Mouse (Mus musculus) MEL (cell line): ENCODE data around the gene Pno1. TPM values are rescaled to one million over a fixed set of nuclear protein-coding genes. Genes with fewer than 3 reads are reported as not detected.
A peak's percentile ranks its signal among the peaks of the same experiment; 100 is the strongest.
"Not testable (repeated sequence)": the region's sequence is repeated elsewhere in the genome, so short reads cannot be mapped to it uniquely, and the experiment has no call there.

Experiments used
- DNase-seq: peaks from one replicate; pipeline ENCODE4 v3.0.0; 2011; ENCODE audit warnings: low read depth, low spot score
- H3K27ac ChIP-seq: 2 replicates; pipeline ENCODE4 v1.5.1; 2012; ENCODE audit warnings: low read depth, mild to moderate bottlenecking, control low read depth, low read length, moderate library complexity; ENCODE audit not compliant: control insufficient read depth
- H3K27me3 ChIP-seq, 2 experiments: fragments of 150-350 bp in 1 of 2; sonication (generic) in 1 of 2; 2 replicates each; pipeline ENCODE4 v1.6.1; 2012; ENCODE audit warnings: low read length in 2 of 2, mild to moderate bottlenecking in 2 of 2, improper control_type of control experiment in 1 of 2, moderate library complexity in 1 of 2; ENCODE audit not compliant: insufficient read depth in 2 of 2, control insufficient read depth in 1 of 2
- H3K36me3 ChIP-seq, 2 experiments: 2 replicates each; pipeline ENCODE4 v1.6.1; 2012 to 2014; ENCODE audit warnings: low read length in 2 of 2, improper control_type of control experiment in 1 of 2, inconsistent platforms in 1 of 2, mild to moderate bottlenecking in 1 of 2; ENCODE audit not compliant: insufficient read depth in 2 of 2, control insufficient read depth in 1 of 2
- H3K4me1 ChIP-seq, 2 experiments: fragments of 150-350 bp in 1 of 2; sonication (generic) in 1 of 2; 2 replicates each; pipeline ENCODE4 v1.6.1; 2012; ENCODE audit warnings: low read length in 2 of 2, improper control_type of control experiment in 1 of 2, mild to moderate bottlenecking in 1 of 2; ENCODE audit not compliant: insufficient read depth in 2 of 2, control insufficient read depth in 1 of 2
- H3K4me3 ChIP-seq, 2 experiments: fragments of 150-350 bp in 1 of 2; sonication (generic) in 1 of 2; 2 replicates each; pipeline ENCODE4 v1.5.1; 2012; ENCODE audit warnings: low read depth in 2 of 2, low read length in 2 of 2, mild to moderate bottlenecking in 2 of 2, moderate library complexity in 2 of 2, control low read depth in 1 of 2, improper control_type of control experiment in 1 of 2; ENCODE audit not compliant: control insufficient read depth in 1 of 2, insufficient read depth in 1 of 2
- H3K79me2 ChIP-seq: 2 replicates; pipeline ENCODE4 v1.6.1; 2012; ENCODE audit warnings: mild to moderate bottlenecking, low read length, moderate library complexity; ENCODE audit not compliant: control insufficient read depth, poor library complexity, insufficient read depth
- H3K9ac ChIP-seq: 2 replicates; pipeline ENCODE4 v1.6.1; 2012; ENCODE audit warnings: low read depth, mild to moderate bottlenecking, control low read depth, low read length, moderate library complexity; ENCODE audit not compliant: control insufficient read depth, poor library complexity, severe bottlenecking
- H3K9me3 ChIP-seq: fragments of 150-350 bp; sonication (generic); replicated peaks from 2 replicates; pipeline ENCODE4 v1.6.1; 2012; ENCODE audit warnings: mild to moderate bottlenecking, low read length, improper control_type of control experiment, moderate library complexity; ENCODE audit not compliant: insufficient read depth
- BHLHE40 ChIP-seq: IDR thresholded peaks from 2 replicates; pipeline ENCODE4 v1.6.1; 2012; ENCODE audit warnings: low read depth, mild to moderate bottlenecking, inconsistent platforms, low read length, improper control_type of control experiment, borderline replicate concordance
- CTCF ChIP-seq, 3 experiments: IDR thresholded peaks in 2 of 3; conservative IDR thresholded peaks in 1 of 3; 2 replicates each; pipeline ENCODE4 v1.5.1; 2011 to 2012; ENCODE audit warnings: low read length in 3 of 3, low read depth in 2 of 3, mild to moderate bottlenecking in 2 of 3, improper control_type of control experiment in 1 of 3, inconsistent platforms in 1 of 3, mixed read lengths in 1 of 3, moderate library complexity in 1 of 3; ENCODE audit not compliant: control insufficient read depth in 1 of 3, insufficient read depth in 1 of 3, poor library complexity in 1 of 3, severe bottlenecking in 1 of 3
- E2F4 ChIP-seq: IDR thresholded peaks from 2 replicates; pipeline ENCODE4 v1.6.1; 2011; ENCODE audit warnings: low read depth, low read length, improper control_type of control experiment, borderline replicate concordance
- EP300 ChIP-seq, 2 experiments: IDR thresholded peaks; 2 replicates each; pipeline ENCODE4 v1.6.1; 2011; ENCODE audit warnings: improper control_type of control experiment in 2 of 2, low read length in 2 of 2, low read depth in 1 of 2, mild to moderate bottlenecking in 1 of 2
- ETS1 ChIP-seq: IDR thresholded peaks from 2 replicates; pipeline ENCODE4 v1.6.1; 2012; ENCODE audit warnings: low read depth, mild to moderate bottlenecking, inconsistent platforms, low read length, improper control_type of control experiment, moderate library complexity
- GATA1 ChIP-seq: IDR thresholded peaks from 2 replicates; pipeline ENCODE4 v1.6.1; 2011; ENCODE audit warnings: low read depth, low read length, improper control_type of control experiment
- HCFC1 ChIP-seq: IDR thresholded peaks from 2 replicates; pipeline ENCODE4 v1.6.1; 2012; ENCODE audit warnings: low read depth, mild to moderate bottlenecking, inconsistent platforms, low read length, improper control_type of control experiment, moderate library complexity
- KAT2A ChIP-seq: conservative IDR thresholded peaks from 2 replicates; pipeline ENCODE4 v1.6.1; 2012; ENCODE audit warnings: low read depth, low read length, improper control_type of control experiment, inconsistent platforms
- MAX ChIP-seq: IDR thresholded peaks from 2 replicates; pipeline ENCODE4 v1.6.1; 2011; ENCODE audit warnings: low read length, improper control_type of control experiment
- MAZ ChIP-seq: IDR thresholded peaks from 2 replicates; pipeline ENCODE4 v1.6.1; 2012; ENCODE audit warnings: low read depth, mild to moderate bottlenecking, inconsistent platforms, low read length, improper control_type of control experiment
- MXI1 ChIP-seq: IDR thresholded peaks from 2 replicates; pipeline ENCODE4 v1.6.1; 2011; ENCODE audit warnings: mild to moderate bottlenecking, low read depth, low read length, improper control_type of control experiment
- MYB ChIP-seq: IDR thresholded peaks from 2 replicates; pipeline ENCODE4 v1.6.1; 2011; ENCODE audit warnings: mild to moderate bottlenecking, low read depth, low read length, improper control_type of control experiment
- MYC ChIP-seq: IDR thresholded peaks from 2 replicates; pipeline ENCODE4 v1.6.1; 2011; ENCODE audit warnings: low read depth, mild to moderate bottlenecking, low read length, improper control_type of control experiment, moderate library complexity
- NELFE ChIP-seq: IDR thresholded peaks from 2 replicates; pipeline ENCODE4 v1.6.1; 2011; ENCODE audit warnings: low read depth, low read length, improper control_type of control experiment
- NRF1 ChIP-seq: IDR thresholded peaks from 2 replicates; pipeline ENCODE4 v1.6.1; 2014; ENCODE audit warnings: low read depth, mild to moderate bottlenecking, inconsistent platforms, low read length, improper control_type of control experiment, moderate library complexity; ENCODE audit not compliant: poor library complexity, insufficient read depth, severe bottlenecking
- POLR2AphosphoS2 ChIP-seq: IDR thresholded peaks from 2 replicates; pipeline ENCODE4 v1.6.1; 2011; ENCODE audit warnings: low read length, improper control_type of control experiment
- POLR2AphosphoS5 ChIP-seq: IDR thresholded peaks from 2 replicates; pipeline ENCODE4 v1.6.1; 2012; ENCODE audit warnings: low read depth, borderline replicate concordance, mild to moderate bottlenecking, inconsistent platforms, low read length, moderate library complexity, mixed read lengths
- SMC3 ChIP-seq: IDR thresholded peaks from 2 replicates; pipeline ENCODE4 v1.6.1; 2011; ENCODE audit warnings: low read depth, low read length, improper control_type of control experiment
- TAL1 ChIP-seq: IDR thresholded peaks from 2 replicates; pipeline ENCODE4 v1.6.1; 2012; ENCODE audit warnings: mild to moderate bottlenecking, inconsistent platforms, low read length, moderate library complexity, mixed read lengths
- TBP ChIP-seq: IDR thresholded peaks from 2 replicates; pipeline ENCODE4 v1.8.0; 2011; ENCODE audit warnings: low read depth, low read length, improper control_type of control experiment
- USF1 ChIP-seq: IDR thresholded peaks from 2 replicates; pipeline ENCODE4 v1.6.1; 2014; ENCODE audit warnings: low read depth, mild to moderate bottlenecking, inconsistent platforms, low read length, improper control_type of control experiment, moderate library complexity
- USF2 ChIP-seq, 2 experiments: IDR thresholded peaks; 2 replicates each; pipeline ENCODE4 v1.6.1; 2011 to 2012; ENCODE audit warnings: improper control_type of control experiment in 2 of 2, low read length in 2 of 2, borderline replicate concordance in 1 of 2, inconsistent platforms in 1 of 2, low read depth in 1 of 2, mild to moderate bottlenecking in 1 of 2; ENCODE audit not compliant: insufficient read depth in 1 of 2
- ZC3H11A ChIP-seq: IDR thresholded peaks from 2 replicates; pipeline ENCODE4 v1.6.1; 2012; ENCODE audit warnings: low read depth, mild to moderate bottlenecking, inconsistent platforms, low read length, improper control_type of control experiment
- ZNF384 ChIP-seq: IDR thresholded peaks from 2 replicates; pipeline ENCODE4 v1.6.1; 2012; ENCODE audit warnings: low read depth, mild to moderate bottlenecking, inconsistent platforms, low read length, improper control_type of control experiment
- polyA plus RNA-seq, 2 experiments: library from polyadenylated mRNA; stranded (reverse) in 1 of 2; unstranded in 1 of 2; fragments of >175 nt in 1 of 2; fragments of >200 nt in 1 of 2; gene quantifications; 2 replicates each; pipeline versions ENCODE4 v1.2.1 to v1.2.4; 2012; ENCODE audit warnings: low replicate concordance in 2 of 2, low read depth in 1 of 2; ENCODE audit not compliant: insufficient read length in 2 of 2, insufficient read depth in 1 of 2, missing spikeins in 1 of 2
- total RNA-seq: library from RNA; depleted of rRNA; stranded (reverse); fragments of 300-350 nt; gene quantifications from 2 replicates; pipeline ENCODE4 v1.2.3, GENCODE M21; 2012

Pno1 gene
- total and polyA plus RNA-seq, 3 experiments: 64.4 to 1,147 (median 121) TPM

GRCm38 (mm10) chr11:17248715-17249114 lies 37.3 kb upstream of the Pno1 start:
- H3K79me2 ChIP-seq: no peaks in the 10 kb centered on the region
- no peak overlapping the region for H3K27ac ChIP-seq
- TF ChIP-seq MYC: 0 out of 2 replicates have a peak, but pooled peaks have one; percentile 41
- no peak for TF ChIP-seq USF2 (IDR thresholded peaks at IDR 0.05; ENCODE audit: borderline replicate concordance in 1 of 2, insufficient read depth in 1 of 2, low read depth in 1 of 2, low read length in 2 of 2)
- peak in 1 of 2 experiments; percentile 58; a peak in 2 of 4 replicates for TF ChIP-seq EP300 (IDR thresholded peaks at IDR 0.05; ENCODE audit: low read depth in 1 of 2, low read length in 2 of 2)
- peak; percentile 53 for TF ChIP-seq GATA1
- DNase-seq: peak; percentile 52
- H3K4me1 ChIP-seq: peaks cover 4 to 12% of the 10 kb centered on the region in 2 experiments
- no peaks in the 10 kb centered on the region for H3K27me3 ChIP-seq
- H3K9me3 ChIP-seq: no peaks in the 10 kb centered on the region
- H3K9ac ChIP-seq: no peak overlapping the region
- peaks cover 0 to 10% of the 10 kb centered on the region in 2 experiments; a peak in 2 of 4 replicates for H3K36me3 ChIP-seq
- H3K4me3 ChIP-seq: no peak overlapping the region

DNA sequence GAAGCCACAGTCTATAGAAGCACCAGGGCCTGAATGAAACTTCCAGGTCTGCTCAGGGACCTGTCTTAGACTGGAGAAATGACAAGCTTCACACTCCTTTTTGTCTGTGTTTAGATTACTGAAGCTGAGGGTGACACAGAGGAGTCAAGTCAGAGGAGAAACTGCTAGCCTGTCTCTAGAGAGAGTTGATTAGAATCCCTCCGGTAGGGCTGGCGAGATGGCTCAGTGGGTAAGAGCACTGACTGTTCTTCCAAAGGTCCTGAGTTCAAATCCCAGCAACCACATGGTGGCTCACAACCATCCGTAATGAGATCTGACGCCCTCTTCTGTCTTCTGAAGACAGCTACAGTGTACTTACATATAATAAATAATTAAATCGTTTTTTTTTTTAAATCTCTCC lies 27.2 kb upstream of the Pno1 start:
- H3K9ac ChIP-seq, H3K4me3 ChIP-seq, DNase-seq, H3K27me3 ChIP-seq, H3K9me3 ChIP-seq, H3K79me2 ChIP-seq, H3K27ac ChIP-seq: not testable (repeated sequence)
- Histone ChIP-seq H3K4me1 (peaks cover 23 to 29% of the 10 kb centered on the region in 2 experiments), H3K36me3 (peaks cover 4 to 33% of the 10 kb centered on the region in 2 experiments)
- TF ChIP-seq TBP: peak; percentile 78

- no peak overlapping the region for H3K4me3 ChIP-seq
- no peaks in the 10 kb centered on the region for H3K79me2 ChIP-seq
- no peak overlapping the region for H3K9ac ChIP-seq
- no peaks in the 10 kb centered on the region for H3K27me3 ChIP-seq
- H3K4me1 ChIP-seq: peaks cover 23 to 29% of the 10 kb centered on the region in 2 experiments
- peak; percentile 84 for DNase-seq
- H3K36me3 ChIP-seq: peaks cover 8 to 40% of the 10 kb centered on the region in 2 experiments
- H3K9me3 ChIP-seq: no peaks in the 10 kb centered on the region
- H3K27ac ChIP-seq: peak overlapping the region; percentile 67
- 0 out of 2 replicates have a peak, but pooled peaks have one; percentile 35 for TF ChIP-seq BHLHE40
- TF ChIP-seq GATA1: peak; percentile 88
- no peak for TF ChIP-seq ZC3H11A
- TF ChIP-seq E2F4: 0 out of 2 replicates have a peak, but pooled peaks have one; percentile 41
- peak; percentile 31; the same call in 1 of the 2 replicates for TF ChIP-seq POLR2AphosphoS2
- TF ChIP-seq NRF1: no peak
- peak; percentile 87 for TF ChIP-seq TAL1
- no peak for TF ChIP-seq SMC3
- TF ChIP-seq EP300 (IDR thresholded peaks at IDR 0.05; ENCODE audit: low read depth in 1 of 2, low read length in 2 of 2): peak; percentile 95 to 96
- TF ChIP-seq HCFC1: peak; percentile 32; the same call in 1 of the 2 replicates
- no peak for TF ChIP-seq POLR2AphosphoS5
- no peak for TF ChIP-seq USF1
- 0 out of 2 replicates have a peak, but pooled peaks have one; percentile 59 for TF ChIP-seq MAZ
- TF ChIP-seq NELFE: peak; percentile 34; the same call in 1 of the 2 replicates
- 0 out of 2 replicates have a peak, but pooled peaks have one; percentile 16 for TF ChIP-seq KAT2A
- TF ChIP-seq MXI1: peak; percentile 25; the same call in 1 of the 2 replicates
- peak; percentile 77 for TF ChIP-seq MYB
- no peak for TF ChIP-seq CTCF (IDR thresholded peaks at IDR 0.05 in 2 of 3, conservative IDR thresholded peaks at IDR 0.05 in 1 of 3; ENCODE audit: control insufficient read depth in 1 of 3, insufficient read depth in 1 of 3, low read depth in 2 of 3, low read length in 3 of 3, poor library complexity in 1 of 3, severe bottlenecking in 1 of 3)
- TF ChIP-seq ZNF384: peak; percentile 89
- peak; percentile 93 for TF ChIP-seq ETS1
- TF ChIP-seq MAX: peak; percentile 41; the same call in 1 of the 2 replicates
Measured at GRCm38 (mm10) chr11:17236449-17237037, 25.2 kb upstream of the Pno1 start.
